Mouse (Mus musculus) midbrain, embryonic 12.5 days (tissue): ENCODE results near the gene Clint1. TPM values are rescaled to one million over a fixed set of nuclear protein-coding genes. Genes with fewer than 3 reads are reported as not detected.
A peak's percentile ranks its signal among the peaks of the same experiment; 100 is the strongest.

Experiments used
- ATAC-seq: fragments of 200-750 bp; cut with Nextera tagmentation; 2 replicates; pipeline ENCODE4 v1.8.0; 2017; ENCODE audit warnings: low read depth, moderate TSS enrichment, moderate library complexity; ENCODE audit not compliant: low FRiP score
- H3K27ac ChIP-seq: fragments of 300-500 bp; sonication (generic); replicated peaks from 2 replicates; pipeline ENCODE4 v1.5.1; 2016; ENCODE audit warnings: mild to moderate bottlenecking
- H3K27me3 ChIP-seq: fragments of 300-500 bp; sonication (generic); 2 replicates; pipeline ENCODE4 v1.6.1; 2016; ENCODE audit warnings: mild to moderate bottlenecking
- H3K36me3 ChIP-seq: fragments of 300-500 bp; sonication (generic); 2 replicates; pipeline ENCODE4 v1.6.1; 2016
- H3K4me1 ChIP-seq: fragments of 300-500 bp; sonication (generic); 2 replicates; pipeline ENCODE4 v1.6.1; 2016
- H3K4me2 ChIP-seq: fragments of 300-500 bp; sonication (generic); replicated peaks from 2 replicates; pipeline ENCODE4 v1.6.1; 2016; ENCODE audit warnings: mild to moderate bottlenecking, moderate library complexity
- H3K4me3 ChIP-seq: fragments of 300-500 bp; sonication (generic); 2 replicates; pipeline ENCODE4 v1.5.1; 2016; ENCODE audit warnings: mild to moderate bottlenecking
- H3K9ac ChIP-seq: fragments of 300-500 bp; sonication (generic); replicated peaks from 2 replicates; pipeline ENCODE4 v1.6.1; 2016; ENCODE audit warnings: mild to moderate bottlenecking, moderate library complexity
- H3K9me3 ChIP-seq: fragments of 300-500 bp; sonication (generic); 2 replicates; pipeline ENCODE4 v1.6.1; 2016; ENCODE audit warnings: mild to moderate bottlenecking
- WGBS: fragments of 180-500 bp; shearing (Covaris S2); methylation state at CpG from one replicate; pipeline ENCODE4 v1.1.7; 2016; 5-methylcytosine and 5-hydroxymethylcytosine counted together
- polyA plus RNA-seq: library from polyadenylated mRNA; unstranded; fragments of >200 nt; fragmentation: Nextera tagmentation; extraction: Ambion mirVana; gene quantifications from 2 replicates; pipeline ENCODE4 v1.2.1, GENCODE M21; 2016

Clint1 gene
- polyA plus RNA-seq: 78.3 and 78.7 TPM in 2 replicates

- Histone ChIP-seq H3K4me3 (peak within 1 kb of the TSS; percentile 99), H3K27me3 (no peaks in the 10 kb centered on the region), H3K9ac (peak within 1 kb of the TSS; percentile 96), H3K4me1 (peaks cover 14% of the 10 kb centered on the region), H3K9me3 (no peaks in the 10 kb centered on the region), H3K36me3 (no peaks in the 10 kb centered on the region), H3K27ac (peak within 1 kb of the TSS; percentile 78), H3K4me2 (peak within 1 kb of the TSS; percentile 80)
- 1% methylated on average over 57 of the region's 57 CpGs for WGBS
- peak; percentile 95 for ATAC-seq
Observed at GRCm38 (mm10) chr11:45851516-45852123, at the start of gene Clint1. Gene Clint1 (plus strand): TSS chr11:45852051.

DNA sequence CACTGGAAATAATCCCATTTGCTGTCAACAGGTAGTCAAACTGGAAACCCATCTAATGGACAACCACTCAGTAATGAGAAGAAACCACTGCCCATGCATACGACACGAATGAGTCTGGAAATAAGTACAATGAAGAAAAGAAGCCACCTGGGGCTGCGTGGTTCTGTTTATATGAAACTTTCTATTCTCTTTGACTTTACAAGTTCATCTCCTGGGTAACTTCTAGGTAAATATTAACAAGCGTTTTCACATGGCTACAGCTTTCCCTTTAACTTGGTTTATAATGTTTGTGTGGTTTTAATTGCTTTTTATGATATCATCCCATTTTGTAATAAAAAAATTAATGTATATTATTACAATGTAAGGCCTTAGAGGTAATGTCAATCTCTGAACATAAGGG lies 47.8 kb upstream of the Clint1 start:
- Histone ChIP-seq H3K9me3 (no peaks in the 10 kb centered on the region), H3K4me2 (no peak overlapping the region), H3K27ac (no peak overlapping the region), H3K27me3 (no peaks in the 10 kb centered on the region), H3K9ac (no peak overlapping the region), H3K4me3 (no peak overlapping the region), H3K4me1 (no peaks in the 10 kb centered on the region; the same call in 1 of the 2 replicates), H3K36me3 (no peaks in the 10 kb centered on the region)
- 91% methylated on average over 4 of the region's 4 CpGs for WGBS
- ATAC-seq: no peak

GRCm38 (mm10) chr11:45805312-45805772 lies 46.5 kb upstream of the Clint1 start:
- Histone ChIP-seq H3K9me3 (no peaks in the 10 kb centered on the region), H3K4me1 (no peaks in the 10 kb centered on the region), H3K4me3 (no peak overlapping the region), H3K27ac (no peak overlapping the region), H3K9ac (no peak overlapping the region), H3K27me3 (no peaks in the 10 kb centered on the region), H3K36me3 (no peaks in the 10 kb centered on the region), H3K4me2 (no peak overlapping the region)
- ATAC-seq: no peak
- 76% methylated on average over 6 of the region's 6 CpGs for WGBS

DNA sequence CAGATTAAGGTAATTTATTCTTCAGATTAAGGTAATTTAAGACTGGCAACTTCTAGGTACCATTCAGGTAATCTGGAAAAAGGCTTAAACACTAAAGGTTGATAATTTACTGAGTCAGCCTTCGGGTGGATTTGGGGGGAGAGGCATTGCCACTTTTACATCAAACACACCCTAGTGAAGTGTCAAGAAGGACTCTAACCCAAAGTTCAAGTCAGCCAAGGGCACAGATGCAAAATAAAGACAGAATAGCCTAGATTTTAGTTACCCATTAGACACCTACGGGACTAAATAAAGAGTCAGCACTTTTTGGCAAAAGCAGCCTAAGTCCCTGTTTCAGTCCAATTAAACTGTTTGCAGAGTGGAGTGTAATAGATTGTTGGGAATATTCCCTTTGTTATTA lies 46.0 kb upstream of the Clint1 start:
- no peak overlapping the region for H3K9ac ChIP-seq
- no peak overlapping the region for H3K27ac ChIP-seq
- WGBS: 86% methylated on average over 2 of the region's 2 CpGs
- H3K36me3 ChIP-seq: no peaks in the 10 kb centered on the region
- H3K4me2 ChIP-seq: no peak overlapping the region
- H3K4me1 ChIP-seq: no peaks in the 10 kb centered on the region
- H3K4me3 ChIP-seq: no peak overlapping the region
- H3K9me3 ChIP-seq: no peaks in the 10 kb centered on the region
- H3K27me3 ChIP-seq: no peaks in the 10 kb centered on the region
- ATAC-seq: no peak

DNA sequence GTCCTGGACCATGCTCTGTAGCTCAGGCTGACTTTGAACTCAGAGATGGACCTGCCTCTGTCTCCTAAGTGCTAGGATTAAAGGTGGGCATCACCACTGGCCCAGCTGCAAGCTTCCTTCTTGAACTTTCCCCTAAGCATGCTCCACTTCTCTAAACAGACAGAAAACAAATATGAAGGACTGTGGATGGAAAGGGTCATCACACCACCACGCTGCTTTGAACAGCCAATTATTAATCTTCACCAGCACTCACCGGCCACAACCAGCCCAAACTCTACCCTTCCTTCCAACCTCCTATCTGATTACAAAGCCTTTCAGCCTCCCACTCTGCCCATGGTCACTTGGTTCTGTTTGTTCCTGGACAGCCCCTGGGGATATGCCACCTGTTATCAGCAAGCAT lies 45.6 kb upstream of the Clint1 start:
- Histone ChIP-seq H3K27ac (no peak overlapping the region), H3K9ac (no peak overlapping the region), H3K4me3 (no peak overlapping the region), H3K4me2 (no peak overlapping the region), H3K36me3 (no peaks in the 10 kb centered on the region), H3K9me3 (no peaks in the 10 kb centered on the region), H3K27me3 (no peaks in the 10 kb centered on the region), H3K4me1 (no peaks in the 10 kb centered on the region)
- ATAC-seq: no peak
- WGBS: 85% methylated on average over 2 of the region's 2 CpGs

DNA sequence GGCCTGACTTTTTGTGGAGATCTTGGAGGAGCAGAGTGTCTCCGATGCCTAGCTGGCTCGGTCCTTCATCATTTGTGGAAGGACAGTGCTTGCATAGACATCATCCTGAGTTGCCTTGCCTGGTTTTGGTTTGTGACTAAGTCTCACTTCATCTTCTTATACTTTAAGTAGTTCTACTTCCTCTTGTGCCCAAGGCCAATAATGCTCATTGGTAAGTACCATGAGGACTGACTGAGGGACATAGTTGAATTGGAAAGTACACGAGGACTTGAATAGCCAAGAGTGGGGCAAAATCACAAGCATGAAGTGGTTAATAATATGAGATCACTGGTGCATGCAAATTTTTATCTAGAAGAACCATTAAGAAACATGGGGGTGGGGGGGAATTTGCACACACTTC lies 45.0 kb upstream of the Clint1 start:
- Histone ChIP-seq H3K9ac (no peak overlapping the region), H3K9me3 (no peaks in the 10 kb centered on the region), H3K27ac (no peak overlapping the region), H3K36me3 (no peaks in the 10 kb centered on the region), H3K4me1 (no peaks in the 10 kb centered on the region), H3K27me3 (no peaks in the 10 kb centered on the region), H3K4me2 (no peak overlapping the region), H3K4me3 (no peak overlapping the region)
- WGBS: 83% methylated on average over 3 of the region's 3 CpGs
- ATAC-seq: no peak

GRCm38 (mm10) chr11:45807820-45808219 lies 44.0 kb upstream of the Clint1 start:
- no peak overlapping the region for H3K4me3 ChIP-seq
- H3K27ac ChIP-seq: no peak overlapping the region
- no peaks in the 10 kb centered on the region for H3K36me3 ChIP-seq
- no peaks in the 10 kb centered on the region for H3K27me3 ChIP-seq
- H3K9me3 ChIP-seq: no peaks in the 10 kb centered on the region
- no peak overlapping the region for H3K4me2 ChIP-seq
- H3K9ac ChIP-seq: no peak overlapping the region
- no peaks in the 10 kb centered on the region for H3K4me1 ChIP-seq
- ATAC-seq: no peak
- 87% methylated on average over 12 of the region's 12 CpGs for WGBS

GRCm38 (mm10) chr11:45809424-45809823 lies 42.4 kb upstream of the Clint1 start:
- H3K4me2 ChIP-seq: no peak overlapping the region
- no peaks in the 10 kb centered on the region for H3K36me3 ChIP-seq
- no peak overlapping the region for H3K4me3 ChIP-seq
- H3K9me3 ChIP-seq: no peaks in the 10 kb centered on the region
- no peak overlapping the region for H3K27ac ChIP-seq
- WGBS: 65% methylated on average over 5 of the region's 5 CpGs
- no peaks in the 10 kb centered on the region for H3K4me1 ChIP-seq
- no peak for ATAC-seq
- H3K27me3 ChIP-seq: no peaks in the 10 kb centered on the region
- H3K9ac ChIP-seq: no peak overlapping the region

DNA sequence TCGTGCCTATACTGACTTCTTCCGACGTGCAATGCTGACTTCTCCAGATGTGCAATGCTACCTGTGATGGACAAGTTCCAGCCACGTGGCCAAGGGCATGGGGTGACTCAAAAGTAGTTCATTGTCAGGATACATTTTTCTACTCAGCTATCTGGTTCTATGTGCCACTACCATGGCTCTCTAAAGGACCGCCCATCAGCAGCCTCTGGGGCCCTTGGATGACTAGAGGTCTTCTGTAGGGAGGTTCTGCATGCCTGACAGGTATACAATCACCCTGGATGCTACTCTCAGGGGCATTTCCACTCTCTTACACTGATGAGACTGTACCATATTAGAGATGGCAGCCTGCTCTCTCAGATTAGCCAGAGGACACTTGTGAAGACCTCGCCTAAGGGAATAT lies 41.8 kb upstream of the Clint1 start:
- H3K9me3 ChIP-seq: no peaks in the 10 kb centered on the region
- no peaks in the 10 kb centered on the region for H3K4me1 ChIP-seq
- H3K27me3 ChIP-seq: no peaks in the 10 kb centered on the region
- H3K4me3 ChIP-seq: no peak overlapping the region
- no peak overlapping the region for H3K27ac ChIP-seq
- 86% methylated on average over 6 of the region's 6 CpGs for WGBS
- no peak overlapping the region for H3K9ac ChIP-seq
- H3K4me2 ChIP-seq: no peak overlapping the region
- ATAC-seq: no peak
- H3K36me3 ChIP-seq: no peaks in the 10 kb centered on the region

- 89% methylated on average over 8 of the region's 8 CpGs for WGBS
- Histone ChIP-seq H3K36me3 (no peaks in the 10 kb centered on the region), H3K27me3 (no peaks in the 10 kb centered on the region), H3K4me3 (no peak overlapping the region), H3K4me2 (no peak overlapping the region), H3K9me3 (no peaks in the 10 kb centered on the region), H3K27ac (no peak overlapping the region), H3K4me1 (no peaks in the 10 kb centered on the region), H3K9ac (no peak overlapping the region)
- ATAC-seq: no peak
Observed at GRCm38 (mm10) chr11:45810805-45811204, 41.0 kb upstream of the Clint1 start.

DNA sequence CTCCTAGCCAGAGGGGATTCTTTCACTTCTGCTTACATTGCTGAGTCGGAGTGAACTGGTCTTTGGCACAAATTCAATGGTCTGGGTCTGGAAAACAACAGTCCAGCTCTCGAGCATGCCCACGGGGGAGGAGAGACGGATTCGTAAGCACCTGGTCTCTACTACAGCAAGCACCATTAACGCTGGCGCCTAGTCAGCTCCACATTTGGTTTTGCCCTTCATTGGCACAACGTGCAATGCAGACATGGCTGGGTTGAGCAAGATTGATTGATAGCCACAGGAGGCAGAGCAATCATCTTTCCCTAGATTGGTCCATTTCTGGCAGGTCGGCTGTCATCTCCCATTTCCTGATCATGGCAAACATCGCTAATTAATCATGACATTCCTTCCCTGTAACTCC lies 36.2 kb upstream of the Clint1 start:
- Histone ChIP-seq H3K4me2 (no peak overlapping the region), H3K4me1 (no peaks in the 10 kb centered on the region), H3K9ac (no peak overlapping the region), H3K4me3 (no peak overlapping the region), H3K27ac (no peak overlapping the region), H3K27me3 (no peaks in the 10 kb centered on the region), H3K9me3 (no peaks in the 10 kb centered on the region), H3K36me3 (no peaks in the 10 kb centered on the region)
- ATAC-seq: no peak
- WGBS: 91% methylated on average over 10 of the region's 10 CpGs

- ATAC-seq: no peak
- no peaks in the 10 kb centered on the region for H3K9me3 ChIP-seq
- no peak overlapping the region for H3K9ac ChIP-seq
- no peak overlapping the region for H3K27ac ChIP-seq
- no peak overlapping the region for H3K4me3 ChIP-seq
- no peak overlapping the region for H3K4me2 ChIP-seq
- H3K27me3 ChIP-seq: no peaks in the 10 kb centered on the region
- H3K36me3 ChIP-seq: no peaks in the 10 kb centered on the region
- 64% methylated on average over 1 of the region's 1 CpGs for WGBS
- H3K4me1 ChIP-seq: no peaks in the 10 kb centered on the region
Observed at GRCm38 (mm10) chr11:45816712-45817111, 35.1 kb upstream of the Clint1 start.

DNA sequence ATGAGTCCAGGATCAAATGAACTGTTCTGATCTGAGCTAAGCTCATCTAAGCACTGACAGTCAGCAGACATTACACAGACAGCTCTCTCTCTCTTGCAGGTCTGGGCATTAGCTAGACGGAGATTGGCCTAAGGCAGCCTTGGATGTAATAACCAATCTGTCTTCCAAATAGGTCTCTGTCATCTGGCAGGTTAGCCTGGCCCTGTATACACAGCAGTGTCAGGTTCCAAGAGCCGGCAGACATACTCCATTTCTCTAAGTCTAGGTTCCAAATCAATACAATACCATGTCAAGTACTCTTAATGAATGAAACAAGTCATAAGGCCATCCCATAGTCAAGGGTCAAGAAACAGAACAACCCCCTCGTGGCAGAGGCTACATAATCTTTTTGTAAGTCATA lies 33.9 kb upstream of the Clint1 start:
- 71% methylated on average over 3 of the region's 3 CpGs for WGBS
- no peak overlapping the region for H3K9ac ChIP-seq
- no peak overlapping the region for H3K4me3 ChIP-seq
- H3K4me1 ChIP-seq: no peaks in the 10 kb centered on the region
- H3K27ac ChIP-seq: no peak overlapping the region
- no peak overlapping the region for H3K4me2 ChIP-seq
- no peak for ATAC-seq
- no peaks in the 10 kb centered on the region for H3K9me3 ChIP-seq
- no peaks in the 10 kb centered on the region for H3K27me3 ChIP-seq
- no peaks in the 10 kb centered on the region for H3K36me3 ChIP-seq
